Mouse (Mus musculus): Measurements from ENCODE around the gene Peak1.

- TF ChIP-seq GATA1 (IDR thresholded peaks at IDR 0.05; ENCODE audit: borderline replicate concordance, low read length): no peak
- TF ChIP-seq FLI1 (IDR thresholded peaks at IDR 0.05; ENCODE audit: low read length): no peak
Observed at GRCm38 (mm10) chr9:56415935-56416607, 1.8 kb downstream of the Peak1 start.
